Mouse (Mus musculus) embryonic fibroblast, embryonic 13.5 days (primary cell): Measurements from ENCODE around the gene 4931429L15Rik.

ENCODE experiments used
- CTCF ChIP-seq: IDR thresholded peaks from 2 replicates; pipeline ENCODE4 v1.5.1; 2011; ENCODE audit warnings: mild to moderate bottlenecking, control low read depth, low read length, moderate library complexity, borderline replicate concordance; ENCODE audit not compliant: insufficient read depth
- POLR2A ChIP-seq: IDR thresholded peaks from 2 replicates; pipeline ENCODE4 v1.6.1; 2011; ENCODE audit warnings: low read depth, mild to moderate bottlenecking, control low read depth, low read length, moderate library complexity

DNA sequence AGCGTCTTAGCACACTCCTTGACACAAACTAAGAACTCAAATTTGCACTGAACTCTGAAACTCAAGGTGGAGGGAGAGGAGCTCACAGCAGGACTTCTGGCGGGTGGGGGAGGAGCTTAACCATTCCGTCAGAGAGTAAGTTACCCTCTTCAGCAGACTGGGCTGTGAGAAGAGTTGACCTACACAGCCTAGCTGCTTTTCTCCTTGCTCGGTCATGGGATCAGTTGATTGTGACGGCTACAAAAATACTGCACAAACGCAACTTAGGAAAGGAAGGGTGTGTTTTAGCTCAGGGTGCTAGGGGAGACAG lies 10.8 kb upstream of the 4931429L15Rik start:
- no peak for TF ChIP-seq CTCF
- no peak for TF ChIP-seq POLR2A
